Mouse (Mus musculus) induced T-regulatory cell, adult 2 months (primary cell): ENCODE measurements around the gene Chst3.
"Not testable (repeated sequence)": the region's sequence is repeated elsewhere in the genome, so short reads cannot be mapped to it uniquely, and the experiment has no call there.

Source experiments
- DNase-seq: peaks from one replicate; pipeline ENCODE4 v3.0.0-alpha.2; 2012; ENCODE audit warnings: low read depth

Gene Chst3

GRCm38 (mm10) chr10:60161397-60161796, 57.7 kb downstream of the Chst3 start:
- not testable (repeated sequence) for DNase-seq

GRCm38 (mm10) chr10:60158144-60158543, 60.9 kb downstream of the Chst3 start:
- DNase-seq, result no peak

- no peak for DNase-seq
Measured at GRCm38 (mm10) chr10:60156016-60156415, 63.0 kb downstream of the Chst3 start.

GRCm38 (mm10) chr10:60151107-60151663, 67.9 kb downstream of the Chst3 start:
- DNase-seq, result no peak

- DNase-seq, result peak; percentile 92
Measured at GRCm38 (mm10) chr10:60148087-60148486, 71.0 kb downstream of the Chst3 start.

GRCm38 (mm10) chr10:60147510-60148047, 71.5 kb downstream of the Chst3 start:
- not testable (repeated sequence) for DNase-seq

GRCm38 (mm10) chr10:60141656-60142160, 77.4 kb downstream of the Chst3 start:
- DNase-seq, result no peak

GRCm38 (mm10) chr10:60140751-60141150, 78.3 kb downstream of the Chst3 start:
- DNase-seq, result no peak

- DNase-seq, result peak; percentile 53
Measured at GRCm38 (mm10) chr10:60138680-60139079, 80.4 kb downstream of the Chst3 start.

GRCm38 (mm10) chr10:60136935-60137334, 82.1 kb downstream of the Chst3 start:
- DNase-seq, result no peak

GRCm38 (mm10) chr10:60136010-60136409, 83.0 kb downstream of the Chst3 start:
- not testable (repeated sequence) for DNase-seq

- DNase-seq, result no peak
Measured at GRCm38 (mm10) chr10:60134201-60134600, 84.9 kb downstream of the Chst3 start.

- no peak for DNase-seq
Measured at GRCm38 (mm10) chr10:60133501-60133900, 85.6 kb downstream of the Chst3 start.
